Mouse (Mus musculus): Measurements from ENCODE around the gene Muc1. TPM values are rescaled to one million over a fixed set of nuclear protein-coding genes. Genes with fewer than 3 reads are reported as not detected.

Muc1 gene
- 4.0 and 10.2 TPM in 2 replicates for polyA plus RNA-seq (2015; fragmentation: Nextera tagmentation; extraction: Ambion mirVana)

DNA sequence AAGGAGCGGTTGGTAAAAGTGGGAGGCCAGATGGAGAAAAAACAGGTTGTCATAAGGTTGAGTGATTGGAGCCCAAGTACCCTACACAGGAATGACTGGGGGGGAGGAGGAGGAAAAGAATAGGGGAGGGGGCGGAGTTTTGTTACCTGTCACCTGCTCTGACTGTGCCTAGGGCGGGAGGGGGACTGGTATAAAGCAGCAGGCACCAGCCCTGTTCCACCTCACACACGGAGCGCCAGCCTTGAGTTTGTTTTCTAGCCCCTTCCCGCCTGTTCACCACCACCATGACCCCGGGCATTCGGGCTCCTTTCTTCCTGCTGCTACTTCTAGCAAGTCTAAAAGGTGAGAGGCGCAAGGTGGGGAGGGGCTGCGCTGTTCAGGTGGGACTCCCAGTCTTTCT is at the start of gene Muc1:
Gene Muc1 (plus strand): TSS at position 222 of the 400 bp plus-strand sequence.
- peaks cover 43% of the 10 kb centered on the region for H3K4me1 ChIP-seq
- H3K9ac ChIP-seq: peak within 1 kb of the TSS; percentile 7; the same call in 1 of the 2 replicates
- no peak for ATAC-seq (ENCODE audit: insufficient number of reproducible peaks, low FRiP score, low TSS enrichment, low read depth)
- H3K4me3 ChIP-seq (replicated peaks): peak within 1 kb of the TSS; percentile 46
- no peaks in the 10 kb centered on the region for H3K9me3 ChIP-seq (replicated peaks)
- WGBS: 30% methylated on average over 10 of the region's 10 CpGs
- no peaks in the 10 kb centered on the region; the same call in 1 of the 2 replicates for H3K27me3 ChIP-seq
- H3K27ac ChIP-seq (replicated peaks): peak within 1 kb of the TSS; percentile 89
- 0 out of 2 replicates have a peak, but pooled peaks cover 4% of the 10 kb centered on the region for H3K36me3 ChIP-seq
- peak within 1 kb of the TSS; percentile 82 for H3K4me2 ChIP-seq (replicated peaks)

DNA sequence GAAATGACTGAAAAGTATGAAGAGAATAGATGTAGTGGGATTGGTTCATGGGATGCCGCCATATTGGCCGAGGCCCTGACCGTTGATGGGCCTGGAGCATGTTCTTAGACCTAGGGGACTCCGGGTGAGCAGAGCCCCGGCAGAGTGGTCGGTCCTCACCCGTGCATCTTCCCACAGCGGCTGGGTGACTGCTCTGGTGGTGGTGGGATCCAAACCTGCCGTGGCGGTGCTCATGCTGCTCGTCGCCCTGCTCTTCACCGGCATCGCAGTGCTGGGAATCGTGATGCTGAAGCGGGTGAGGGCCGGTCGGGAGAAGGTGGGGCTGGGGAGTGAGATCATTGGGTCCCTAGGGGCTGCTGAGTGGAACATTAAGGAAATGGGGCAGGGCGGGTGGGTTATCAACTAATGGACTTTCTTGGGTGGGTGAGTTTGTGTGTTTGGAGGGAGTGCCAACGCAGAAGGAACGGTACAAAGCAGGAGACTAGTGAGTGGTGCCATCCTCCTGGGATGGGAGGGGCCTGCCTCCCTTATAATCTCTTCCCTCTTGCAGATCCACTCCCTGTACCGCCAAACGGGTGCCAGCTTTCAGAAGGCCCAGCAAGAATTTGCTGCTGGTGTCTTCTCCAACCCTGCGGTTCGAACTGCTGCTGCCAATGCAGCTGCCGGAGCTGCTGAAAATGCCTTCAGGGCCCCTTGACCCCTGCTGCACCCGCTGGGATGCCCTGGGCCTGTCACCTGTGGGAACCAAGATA is 46.9 kb upstream of the Muc1 start:
- 92% methylated on average over 27 of the region's 27 CpGs for WGBS
- Histone ChIP-seq H3K9me3 (replicated peaks) (no peaks in the 10 kb centered on the region), H3K4me2 (replicated peaks) (no peak overlapping the region), H3K4me1 (peaks cover 41% of the 10 kb centered on the region), H3K9ac (no peak overlapping the region), H3K4me3 (replicated peaks) (no peak overlapping the region), H3K27ac (replicated peaks) (no peak overlapping the region), H3K27me3 (no peaks in the 10 kb centered on the region), H3K36me3 (peaks cover 37% of the 10 kb centered on the region)
- ATAC-seq (ENCODE audit: insufficient number of reproducible peaks, low FRiP score, low TSS enrichment, low read depth): no peak

DNA sequence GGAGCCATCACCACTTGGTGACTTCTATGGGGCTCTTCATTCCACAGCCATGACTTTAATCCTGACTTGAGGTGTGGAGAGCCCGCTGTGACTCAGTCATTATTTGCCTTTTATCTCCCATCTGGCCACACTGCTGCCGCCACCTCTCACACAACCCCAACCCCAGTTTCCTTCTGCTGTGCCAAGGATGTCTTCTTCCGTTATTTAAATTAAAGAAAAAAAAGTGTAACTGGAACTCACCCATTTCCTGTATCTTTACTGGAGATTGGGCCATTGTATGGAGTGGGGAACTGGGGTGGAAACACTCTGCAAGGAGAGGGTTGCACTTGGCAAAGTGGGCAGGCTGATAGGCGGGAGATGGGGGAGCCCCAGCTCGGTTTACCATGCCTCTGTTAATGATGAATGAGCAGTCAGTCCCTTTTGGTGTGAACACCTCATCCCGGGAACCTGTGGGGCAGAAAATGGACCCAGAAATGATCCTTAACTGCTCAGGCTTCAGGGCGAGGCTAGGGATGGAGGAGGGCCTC is 46.3 kb upstream of the Muc1 start:
- Histone ChIP-seq H3K4me2 (replicated peaks) (peak overlapping the region; percentile 92), H3K9ac (no peak overlapping the region), H3K4me3 (replicated peaks) (peak overlapping the region; percentile 69), H3K4me1 (peaks cover 44% of the 10 kb centered on the region), H3K36me3 (peaks cover 38% of the 10 kb centered on the region), H3K9me3 (replicated peaks) (no peaks in the 10 kb centered on the region), H3K27ac (replicated peaks) (peak overlapping the region; percentile 89; the same call in 1 of the 2 replicates), H3K27me3 (no peaks in the 10 kb centered on the region)
- WGBS: 55% methylated on average over 7 of the region's 7 CpGs
- ATAC-seq (ENCODE audit: insufficient number of reproducible peaks, low FRiP score, low TSS enrichment, low read depth): no peak

DNA sequence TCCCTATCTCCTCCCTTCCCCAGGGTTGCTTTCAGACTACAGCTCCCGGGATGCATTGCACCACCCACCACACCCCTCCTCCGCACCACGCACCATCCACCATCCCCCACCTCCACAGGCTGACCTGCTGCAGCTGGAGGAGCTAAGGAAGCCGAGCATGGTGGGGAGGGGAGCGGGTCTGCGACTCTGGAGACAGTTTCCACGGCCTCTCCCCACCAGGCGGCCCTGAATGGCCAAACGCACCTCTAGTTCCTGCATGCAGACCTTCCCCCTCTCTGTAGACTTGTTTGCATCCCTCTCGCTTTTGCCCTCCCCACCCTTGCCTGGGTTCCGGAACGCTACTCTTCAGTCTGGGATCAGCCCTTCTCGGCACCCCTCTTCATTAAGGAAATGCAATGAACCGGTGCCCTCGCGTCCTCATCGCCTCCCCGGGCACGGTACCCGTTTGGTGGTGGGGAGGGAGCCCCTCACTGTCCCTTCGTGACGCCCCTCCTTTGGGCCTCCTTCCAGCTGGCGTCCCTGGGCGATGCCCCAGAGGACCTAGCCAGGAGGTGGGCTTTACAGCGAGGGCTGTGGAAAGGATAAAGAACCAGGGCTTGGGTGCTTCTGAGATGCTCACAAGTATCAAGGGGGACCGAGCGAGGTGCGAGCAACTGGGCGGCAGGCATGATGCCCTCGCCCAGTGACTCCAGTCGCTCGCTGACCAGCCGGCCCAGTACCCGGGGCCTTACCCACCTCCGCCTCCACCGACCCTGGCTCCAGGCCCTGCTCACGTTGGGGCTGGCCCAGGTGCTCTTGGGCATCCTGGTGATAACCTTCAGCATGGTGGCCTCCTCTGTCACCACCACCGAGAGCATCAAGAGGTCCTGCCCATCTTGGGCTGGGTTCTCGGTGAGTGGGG is 45.5 kb upstream of the Muc1 start, which contains the start of gene Fam189b:
Gene Fam189b (plus strand): TSS at position 86 of the 901 bp plus-strand sequence.
- H3K9ac ChIP-seq: peak within 1 kb of the TSS; percentile 65
- no peaks in the 10 kb centered on the region for H3K9me3 ChIP-seq (replicated peaks)
- WGBS: 5% methylated on average over 39 of the region's 39 CpGs
- peak; percentile 93 for ATAC-seq (ENCODE audit: insufficient number of reproducible peaks, low FRiP score, low TSS enrichment, low read depth)
- peaks cover 41% of the 10 kb centered on the region for H3K4me1 ChIP-seq
- H3K27me3 ChIP-seq: no peaks in the 10 kb centered on the region
- H3K36me3 ChIP-seq: peaks cover 45% of the 10 kb centered on the region
- H3K4me3 ChIP-seq (replicated peaks): peak within 1 kb of the TSS; percentile 69
- H3K27ac ChIP-seq (replicated peaks): peak within 1 kb of the TSS; percentile 89
- peak within 1 kb of the TSS; percentile 92 for H3K4me2 ChIP-seq (replicated peaks)

DNA sequence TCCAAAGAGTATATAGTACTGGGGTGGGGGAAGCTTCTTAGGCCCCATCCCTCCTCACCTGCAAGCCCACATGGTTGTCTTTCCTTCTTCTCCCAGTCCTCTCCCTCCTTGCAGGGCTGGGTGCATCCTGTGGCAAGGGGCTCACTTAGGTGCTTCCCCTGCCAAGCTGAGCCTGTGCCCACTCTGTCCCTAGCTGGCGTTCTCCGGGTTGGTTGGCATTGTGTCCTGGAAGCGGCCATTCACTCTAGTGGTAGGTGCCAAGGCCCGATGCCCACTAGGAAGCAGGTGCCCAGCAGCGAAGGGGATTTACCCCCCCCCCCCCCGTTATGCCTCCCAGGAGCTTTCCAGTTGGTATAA is 44.9 kb upstream of the Muc1 start:
- 73% methylated on average over 6 of the region's 6 CpGs for WGBS
- peak overlapping the region; percentile 69 for H3K4me3 ChIP-seq (replicated peaks)

DNA sequence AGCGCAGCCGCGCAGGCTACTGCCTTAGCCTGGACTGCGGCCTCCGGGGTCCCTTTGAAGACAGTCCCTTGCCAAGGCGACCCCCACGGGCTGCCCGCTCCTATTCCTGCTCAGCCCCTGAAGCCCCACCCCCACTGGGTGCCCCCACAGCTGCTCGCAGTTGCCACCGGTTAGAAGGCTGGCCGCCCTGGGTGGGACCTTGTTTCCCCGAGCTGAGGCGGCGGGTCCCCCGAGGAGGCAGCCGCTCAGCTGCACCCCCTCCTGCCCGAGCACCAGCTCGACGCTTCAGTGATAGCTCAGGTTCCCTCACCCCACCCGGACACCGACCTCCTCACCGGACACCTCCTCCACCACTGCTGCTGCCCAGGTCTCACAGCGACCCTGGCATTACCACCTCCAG is 41.7 kb upstream of the Muc1 start:
- H3K9ac ChIP-seq: no peak overlapping the region
- no peaks in the 10 kb centered on the region for H3K27me3 ChIP-seq
- H3K27ac ChIP-seq (replicated peaks): no peak overlapping the region
- H3K4me2 ChIP-seq (replicated peaks): no peak overlapping the region
- H3K4me1 ChIP-seq: peaks cover 31% of the 10 kb centered on the region
- H3K9me3 ChIP-seq (replicated peaks): no peaks in the 10 kb centered on the region
- peaks cover 20% of the 10 kb centered on the region for H3K36me3 ChIP-seq
- 38% methylated on average over 23 of the region's 23 CpGs for WGBS
- H3K4me3 ChIP-seq (replicated peaks): no peak overlapping the region
- no peak for ATAC-seq (ENCODE audit: insufficient number of reproducible peaks, low FRiP score, low TSS enrichment, low read depth)

More for the DNA sequence above, 44.9 kb upstream of the Muc1 start:
- Histone ChIP-seq H3K27ac (replicated peaks) (no peak overlapping the region), H3K36me3 (peaks cover 50% of the 10 kb centered on the region), H3K9me3 (replicated peaks) (no peaks in the 10 kb centered on the region), H3K4me2 (replicated peaks) (peak overlapping the region; percentile 92), H3K9ac (peak overlapping the region; percentile 65), H3K4me1 (peaks cover 35% of the 10 kb centered on the region), H3K27me3 (no peaks in the 10 kb centered on the region)
- no peak for ATAC-seq (ENCODE audit: insufficient number of reproducible peaks, low FRiP score, low TSS enrichment, low read depth)

DNA sequence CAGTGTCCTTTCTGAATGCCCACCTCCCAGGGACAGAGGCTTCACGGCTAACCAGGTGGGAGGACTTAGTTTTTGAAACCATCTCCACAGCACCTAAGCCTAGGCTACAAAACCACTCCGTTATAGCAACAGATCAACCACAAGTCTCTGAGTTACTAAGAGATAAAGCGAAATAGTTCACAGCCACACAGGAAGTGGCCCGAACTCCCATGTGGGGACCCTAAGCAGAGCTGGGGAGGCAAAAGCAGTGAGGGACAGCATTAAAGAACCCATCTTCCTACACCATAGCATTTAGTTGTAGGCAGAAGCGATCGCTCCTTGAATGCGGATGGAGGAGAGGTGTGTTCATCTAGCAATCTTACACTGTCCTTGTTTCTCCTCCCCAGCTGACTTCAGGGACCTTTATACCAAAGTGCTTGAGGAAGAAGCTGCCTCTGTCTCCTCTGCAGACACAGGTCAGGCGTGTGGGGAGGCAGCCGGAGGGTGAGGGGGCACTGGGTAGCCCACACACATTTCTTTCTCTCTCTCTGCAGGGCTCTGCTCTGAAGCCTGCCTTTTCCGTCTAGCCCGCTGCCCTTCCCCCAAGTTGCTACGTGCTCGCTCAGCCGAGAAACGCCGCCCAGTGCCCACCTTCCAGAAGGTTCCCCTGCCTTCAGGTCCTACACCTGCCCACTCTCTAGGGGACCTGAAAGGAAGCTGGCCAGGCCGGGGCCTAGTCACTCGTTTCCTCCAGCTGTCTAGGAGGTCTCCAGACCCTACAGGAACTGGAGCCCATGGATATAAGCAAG is 41.0 kb upstream of the Muc1 start:
- no peaks in the 10 kb centered on the region for H3K9me3 ChIP-seq (replicated peaks)
- ATAC-seq (ENCODE audit: insufficient number of reproducible peaks, low FRiP score, low TSS enrichment, low read depth): no peak
- no peak overlapping the region for H3K4me3 ChIP-seq (replicated peaks)
- H3K27me3 ChIP-seq: no peaks in the 10 kb centered on the region
- WGBS: 71% methylated on average over 18 of the region's 18 CpGs
- H3K36me3 ChIP-seq: peaks cover 16% of the 10 kb centered on the region
- no peak overlapping the region for H3K9ac ChIP-seq
- no peak overlapping the region for H3K27ac ChIP-seq (replicated peaks)
- no peak overlapping the region for H3K4me2 ChIP-seq (replicated peaks)
- peaks cover 28% of the 10 kb centered on the region for H3K4me1 ChIP-seq

DNA sequence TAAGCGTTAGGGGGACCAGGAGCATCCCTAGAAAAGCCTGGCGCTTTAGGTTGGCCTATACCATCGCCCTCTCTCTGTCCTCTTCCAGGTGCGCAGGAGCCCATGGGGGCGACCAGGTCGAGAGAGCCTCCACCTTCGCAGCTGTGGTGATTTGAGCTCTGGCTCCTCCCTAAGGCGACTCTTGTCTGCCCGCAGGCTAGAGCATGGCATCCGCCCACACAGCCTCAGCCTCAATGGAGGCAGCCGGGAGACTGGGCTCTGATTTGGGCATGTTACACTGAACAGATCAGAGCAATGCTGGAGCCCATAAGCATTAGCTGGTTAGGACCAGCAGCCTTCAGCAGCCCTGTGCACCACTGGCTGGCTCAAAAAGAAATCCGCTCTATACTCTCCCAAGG is 40.4 kb upstream of the Muc1 start:
- 58% methylated on average over 12 of the region's 12 CpGs for WGBS
- Histone ChIP-seq H3K36me3 (peaks cover 16% of the 10 kb centered on the region), H3K4me3 (replicated peaks) (no peak overlapping the region), H3K4me2 (replicated peaks) (no peak overlapping the region), H3K9ac (no peak overlapping the region), H3K4me1 (peaks cover 26% of the 10 kb centered on the region), H3K27me3 (no peaks in the 10 kb centered on the region), H3K27ac (replicated peaks) (no peak overlapping the region), H3K9me3 (replicated peaks) (no peaks in the 10 kb centered on the region)
- no peak for ATAC-seq (ENCODE audit: insufficient number of reproducible peaks, low FRiP score, low TSS enrichment, low read depth)

DNA sequence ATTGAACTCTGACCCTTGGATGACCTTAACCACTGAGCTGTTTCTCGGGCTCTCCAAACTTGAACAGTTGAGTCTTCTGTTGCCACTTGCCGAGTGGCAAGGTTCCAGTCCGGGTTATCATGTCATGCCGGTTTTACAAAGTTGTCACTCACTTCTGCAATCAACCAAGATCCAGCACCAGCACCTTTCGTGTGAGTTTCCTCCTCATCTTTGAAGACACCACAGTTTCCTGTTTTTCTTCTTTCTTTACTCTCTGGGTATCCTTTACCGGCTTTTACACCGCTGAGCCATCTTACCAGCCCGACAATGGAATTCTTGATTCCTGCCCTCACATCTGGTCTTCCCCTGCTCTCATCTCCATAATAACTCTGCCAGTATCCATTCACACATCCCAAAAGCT is 38.4 kb upstream of the Muc1 start:
- Histone ChIP-seq H3K4me2 (replicated peaks) (no peak overlapping the region), H3K4me3 (replicated peaks) (no peak overlapping the region), H3K27ac (replicated peaks) (no peak overlapping the region), H3K36me3 (peaks cover 16% of the 10 kb centered on the region), H3K27me3 (no peaks in the 10 kb centered on the region), H3K9me3 (replicated peaks) (no peaks in the 10 kb centered on the region), H3K9ac (no peak overlapping the region), H3K4me1 (peaks cover 8% of the 10 kb centered on the region)
- ATAC-seq (ENCODE audit: insufficient number of reproducible peaks, low FRiP score, low TSS enrichment, low read depth): no peak
- WGBS: 77% methylated on average over 8 of the region's 8 CpGs

DNA sequence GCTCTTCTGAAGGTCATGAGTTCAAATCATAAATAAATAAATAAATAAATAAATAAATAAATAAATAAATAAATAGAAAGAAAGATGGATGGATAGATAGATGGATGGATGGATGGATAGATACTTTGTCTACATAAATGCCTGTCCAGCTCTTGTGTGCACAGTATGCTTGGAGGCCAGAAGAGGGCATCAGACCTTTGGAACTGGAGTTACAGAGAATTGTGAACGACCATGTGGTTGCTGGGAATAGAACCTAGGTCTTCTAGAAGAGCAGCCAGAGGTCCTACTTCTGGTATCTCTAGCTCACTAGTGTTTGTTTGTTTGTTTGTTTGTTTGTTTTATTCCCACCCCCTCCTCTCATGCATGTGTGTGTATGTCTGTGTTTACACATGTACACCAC is 35.5 kb upstream of the Muc1 start:
- H3K4me3 ChIP-seq (replicated peaks): no peak overlapping the region
- H3K9me3 ChIP-seq (replicated peaks): no peaks in the 10 kb centered on the region
- ATAC-seq (ENCODE audit: insufficient number of reproducible peaks, low FRiP score, low TSS enrichment, low read depth): no peak
- H3K27me3 ChIP-seq: no peaks in the 10 kb centered on the region
- peaks cover 7% of the 10 kb centered on the region for H3K36me3 ChIP-seq
- no peak overlapping the region for H3K9ac ChIP-seq
- no peak overlapping the region for H3K4me2 ChIP-seq (replicated peaks)
- H3K4me1 ChIP-seq: peaks cover 13% of the 10 kb centered on the region
- 59% methylated on average over 1 of the region's 1 CpGs for WGBS
- no peak overlapping the region for H3K27ac ChIP-seq (replicated peaks)

Measured in embryonic facial prominence, embryonic 15.5 days (tissue).